Mouse (Mus musculus): ENCODE measurements around the gene Dync1h1. TPM values are rescaled to one million over a fixed set of nuclear protein-coding genes. Genes with fewer than 3 reads are reported as not detected.

Gene Dync1h1
- total RNA-seq, 1 experiment from 2014 or later: 109 TPM

GRCm38 (mm10) chr12:110600225-110600991, 844 bp upstream of the Dync1h1 start:
- ATAC-seq (replicated peaks; ENCODE audit: low read depth, poor library complexity, severe bottlenecking): no peak

- ATAC-seq (replicated peaks; ENCODE audit: low read depth, poor library complexity, severe bottlenecking): peak; percentile 67
Observed at GRCm38 (mm10) chr12:110606161-110606560, 4.9 kb downstream of the Dync1h1 start.

GRCm38 (mm10) chr12:110606676-110607075, 5.4 kb downstream of the Dync1h1 start:
- ATAC-seq (replicated peaks; ENCODE audit: low read depth, poor library complexity, severe bottlenecking): no peak

GRCm38 (mm10) chr12:110608460-110609152, 7.4 kb downstream of the Dync1h1 start:
- peak; percentile 80 for ATAC-seq (replicated peaks; ENCODE audit: low read depth, poor library complexity, severe bottlenecking)

GRCm38 (mm10) chr12:110609153-110609497, 7.9 kb downstream of the Dync1h1 start:
- ATAC-seq (replicated peaks; ENCODE audit: low read depth, poor library complexity, severe bottlenecking): no peak; the same call in 1 of the 2 replicates

- no peak for ATAC-seq (replicated peaks; ENCODE audit: low read depth, poor library complexity, severe bottlenecking)
Observed at GRCm38 (mm10) chr12:110610713-110611112, 9.5 kb downstream of the Dync1h1 start.

- no peak for ATAC-seq (replicated peaks; ENCODE audit: low read depth, poor library complexity, severe bottlenecking)
Observed at GRCm38 (mm10) chr12:110630056-110630455, 28.8 kb downstream of the Dync1h1 start.

GRCm38 (mm10) chr12:110636293-110636692, 35.0 kb downstream of the Dync1h1 start:
- no peak for ATAC-seq (replicated peaks; ENCODE audit: low read depth, poor library complexity, severe bottlenecking)

GRCm38 (mm10) chr12:110637507-110638114, 36.4 kb downstream of the Dync1h1 start:
- no peak for ATAC-seq (replicated peaks; ENCODE audit: low read depth, poor library complexity, severe bottlenecking)

- no peak for ATAC-seq (replicated peaks; ENCODE audit: low read depth, poor library complexity, severe bottlenecking)
Observed at GRCm38 (mm10) chr12:110650241-110650641, 49.0 kb downstream of the Dync1h1 start.

GRCm38 (mm10) chr12:110651464-110651863, 50.2 kb downstream of the Dync1h1 start:
- no peak for ATAC-seq (replicated peaks; ENCODE audit: low read depth, poor library complexity, severe bottlenecking)

GRCm38 (mm10) chr12:110661746-110662145, 60.5 kb downstream of the Dync1h1 start:
- no peak for ATAC-seq (replicated peaks; ENCODE audit: low read depth, poor library complexity, severe bottlenecking)

- ATAC-seq (replicated peaks; ENCODE audit: low read depth, poor library complexity, severe bottlenecking): no peak
Observed at GRCm38 (mm10) chr12:110667466-110668077, 66.3 kb downstream of the Dync1h1 start.

GRCm38 (mm10) chr12:110674243-110674642, 73.0 kb downstream of the Dync1h1 start:
- ATAC-seq (replicated peaks; ENCODE audit: low read depth, poor library complexity, severe bottlenecking): 0 out of 2 replicates have a peak, but pooled peaks have one; percentile 32

- ATAC-seq (replicated peaks; ENCODE audit: low read depth, poor library complexity, severe bottlenecking): no peak
Observed at GRCm38 (mm10) chr12:110681191-110681590, 79.9 kb downstream of the Dync1h1 start.

GRCm38 (mm10) chr12:110681878-110682277, 80.6 kb downstream of the Dync1h1 start:
- ATAC-seq (replicated peaks; ENCODE audit: low read depth, poor library complexity, severe bottlenecking): peak; percentile 6; the same call in 1 of the 2 replicates

- peak; percentile 49 for ATAC-seq (replicated peaks; ENCODE audit: low read depth, poor library complexity, severe bottlenecking)
Observed at GRCm38 (mm10) chr12:110682561-110683299, 81.5 kb downstream of the Dync1h1 start, which contains the start of gene 1700001K19Rik. Gene 1700001K19Rik, minus strand, starts transcription at chr12:110682619.

- ATAC-seq (replicated peaks; ENCODE audit: low read depth, poor library complexity, severe bottlenecking): no peak
Observed at GRCm38 (mm10) chr12:110683580-110683979, 82.3 kb downstream of the Dync1h1 start.

- ATAC-seq (replicated peaks; ENCODE audit: low read depth, poor library complexity, severe bottlenecking): peak; percentile 14
Observed at GRCm38 (mm10) chr12:110687894-110688734, 86.9 kb downstream of the Dync1h1 start.
